Mouse (Mus musculus) C2C12 (cell line): ENCODE measurements at regions not wholly inside any gene's neighbourhood (a gene's known extent, or its start where the extent isn't known, plus 50 kb on each side); places are given as distances from the start of the nearest gene placed in this dataset.

ENCODE experiments used
- H3K27me3 ChIP-seq: one replicate; pipeline ENCODE4 v1.6.1; 2011; ENCODE audit not compliant: control insufficient read depth, insufficient read depth, insufficient read length
- H3K36me3 ChIP-seq: one replicate; pipeline ENCODE4 v1.6.1; 2011; ENCODE audit not compliant: control insufficient read depth, insufficient read depth
- H3K4me3 ChIP-seq: one replicate; pipeline ENCODE4 v1.5.1; 2011; ENCODE audit warnings: mild to moderate bottlenecking, control low read depth; ENCODE audit not compliant: poor library complexity, insufficient read depth, severe bottlenecking
- H3K79me2 ChIP-seq: one replicate; pipeline ENCODE4 v1.6.1; 2011; ENCODE audit not compliant: control insufficient read depth, insufficient read depth
- H3K79me3 ChIP-seq: one replicate; pipeline ENCODE4 v1.6.1; 2011; ENCODE audit warnings: low read depth, control low read depth
- H3ac ChIP-seq: one replicate; pipeline ENCODE3; 2011; ENCODE audit warnings: low read depth; ENCODE audit not compliant: control insufficient read depth, insufficient read length
- CEBPB ChIP-seq: IDR thresholded peaks from one replicate; pipeline ENCODE4 v1.6.1; 2011; ENCODE audit warnings: low read depth, mild to moderate bottlenecking, control low read depth, moderate library complexity
- CTCF ChIP-seq: IDR thresholded peaks from one replicate; pipeline ENCODE4 v1.5.1; 2011; ENCODE audit not compliant: control insufficient read depth, insufficient read depth, insufficient read length
- FOSL1 ChIP-seq: IDR thresholded peaks from one replicate; pipeline ENCODE4 v1.8.0; 2011; ENCODE audit warnings: mild to moderate bottlenecking, low read length; ENCODE audit not compliant: poor library complexity, insufficient read depth, severe bottlenecking
- MAX ChIP-seq: IDR thresholded peaks from one replicate; pipeline ENCODE4 v1.6.1; 2011; ENCODE audit warnings: mild to moderate bottlenecking, control low read depth
- MYOD1 ChIP-seq: IDR thresholded peaks from one replicate; pipeline ENCODE4 v1.6.1; 2011; ENCODE audit warnings: low read depth; ENCODE audit not compliant: control insufficient read depth, insufficient read length
- MYOG ChIP-seq: IDR thresholded peaks from one replicate; pipeline ENCODE4 v1.6.1; 2011; ENCODE audit not compliant: control insufficient read depth, insufficient read length; ENCODE audit errors: extremely low read depth
- USF1 ChIP-seq: IDR thresholded peaks from one replicate; pipeline ENCODE4 v1.6.1; 2011; ENCODE audit warnings: low read depth, mild to moderate bottlenecking, control low read depth, moderate library complexity

- Histone ChIP-seq H3ac (no peak overlapping the region), H3K79me3 (no peaks in the 10 kb centered on the region), H3K27me3 (peaks cover 2% of the 10 kb centered on the region), H3K4me3 (no peak overlapping the region), H3K79me2 (no peaks in the 10 kb centered on the region), H3K36me3 (no peaks in the 10 kb centered on the region)
- no peak for TF ChIP-seq USF1
- no peak for TF ChIP-seq CTCF
- no peak for TF ChIP-seq FOSL1
These were observed 220.8 kb downstream of the Opa1 start for GRCm38 (mm10) chr16:29799893-29800292.

- TF ChIP-seq CTCF, result no peak
- peak; percentile 73 for TF ChIP-seq USF1
These were observed 221.3 kb downstream of the Opa1 start for GRCm38 (mm10) chr16:29800457-29800856.

GRCm38 (mm10) chr16:29802085-29802484, 223.0 kb downstream of the Opa1 start:
- no peaks in the 10 kb centered on the region for H3K36me3 ChIP-seq
- no peak overlapping the region for H3K4me3 ChIP-seq
- no peaks in the 10 kb centered on the region for H3K79me3 ChIP-seq
- no peaks in the 10 kb centered on the region for H3K79me2 ChIP-seq
- H3K27me3 ChIP-seq, result peaks cover 13% of the 10 kb centered on the region
- TF ChIP-seq MAX, result no peak
- TF ChIP-seq MYOD1, result no peak
- no peak for TF ChIP-seq CTCF
- no peak for TF ChIP-seq MYOG
- TF ChIP-seq FOSL1, result no peak
- no peak for TF ChIP-seq USF1
- TF ChIP-seq CEBPB, result no peak
- H3ac ChIP-seq, result no peak overlapping the region

More at GRCm38 (mm10) chr16:29800457-29800856, 221.3 kb downstream of the Opa1 start:
- Histone ChIP-seq H3K4me3 (no peak overlapping the region), H3K79me3 (no peaks in the 10 kb centered on the region), H3ac (no peak overlapping the region), H3K27me3 (peaks cover 7% of the 10 kb centered on the region), H3K36me3 (no peaks in the 10 kb centered on the region), H3K79me2 (no peaks in the 10 kb centered on the region)

GRCm38 (mm10) chr16:29802603-29803002, 223.5 kb downstream of the Opa1 start:
- H3K4me3 ChIP-seq, result no peak overlapping the region
- no peaks in the 10 kb centered on the region for H3K79me3 ChIP-seq
- no peaks in the 10 kb centered on the region for H3K79me2 ChIP-seq
- peaks cover 13% of the 10 kb centered on the region for H3K27me3 ChIP-seq
- no peaks in the 10 kb centered on the region for H3K36me3 ChIP-seq
- TF ChIP-seq USF1 (no peak), MYOD1 (no peak), MYOG (no peak), FOSL1 (no peak), CEBPB (no peak)
- H3ac ChIP-seq, result no peak overlapping the region

- Histone ChIP-seq H3K36me3 (no peaks in the 10 kb centered on the region), H3K4me3 (no peak overlapping the region), H3K27me3 (peaks cover 31% of the 10 kb centered on the region), H3ac (no peak overlapping the region), H3K79me3 (no peaks in the 10 kb centered on the region), H3K79me2 (no peaks in the 10 kb centered on the region)
- TF ChIP-seq MAX (no peak), MYOG (no peak), FOSL1 (no peak), CEBPB (no peak), MYOD1 (no peak), USF1 (no peak), CTCF (no peak)
These were observed 228.7 kb downstream of the Opa1 start for GRCm38 (mm10) chr16:29807859-29808258.

- Histone ChIP-seq H3K36me3 (no peaks in the 10 kb centered on the region), H3K27me3 (peaks cover 31% of the 10 kb centered on the region), H3ac (no peak overlapping the region), H3K79me3 (no peaks in the 10 kb centered on the region), H3K4me3 (no peak overlapping the region), H3K79me2 (no peaks in the 10 kb centered on the region)
- TF ChIP-seq FOSL1 (no peak), MYOG (no peak), USF1 (no peak), CTCF (no peak), CEBPB (no peak), MYOD1 (no peak)
These were observed 229.7 kb downstream of the Opa1 start for GRCm38 (mm10) chr16:29808851-29809250.
